Mouse (Mus musculus) heart, embryonic 12.5 days (tissue): ENCODE data around the gene Lamb3. TPM values are rescaled to one million over a fixed set of nuclear protein-coding genes. Genes with fewer than 3 reads are reported as not detected.

Experiments
- ATAC-seq: fragments of 200-750 bp; cut with Nextera tagmentation; 2 replicates; pipeline ENCODE4 v1.8.0; 2017; ENCODE audit warnings: moderate TSS enrichment, moderate library complexity; ENCODE audit not compliant: insufficient number of reproducible peaks, low FRiP score
- H3K27ac ChIP-seq: fragments of 300-500 bp; sonication (generic); 2 replicates; pipeline ENCODE4 v1.5.1; 2016; ENCODE audit warnings: mild to moderate bottlenecking, moderate library complexity; ENCODE audit not compliant: poor library complexity, severe bottlenecking
- H3K27me3 ChIP-seq: fragments of 300-500 bp; sonication (generic); replicated peaks from 2 replicates; pipeline ENCODE4 v1.6.1; 2016; ENCODE audit warnings: mild to moderate bottlenecking, moderate library complexity
- H3K36me3 ChIP-seq: fragments of 300-500 bp; sonication (generic); 2 replicates; pipeline ENCODE4 v1.6.1; 2016; ENCODE audit warnings: mild to moderate bottlenecking, moderate library complexity
- H3K4me1 ChIP-seq: fragments of 300-500 bp; sonication (generic); replicated peaks from 2 replicates; pipeline ENCODE4 v1.6.1; 2016; ENCODE audit warnings: mild to moderate bottlenecking
- H3K4me2 ChIP-seq: fragments of 300-500 bp; sonication (generic); 2 replicates; pipeline ENCODE4 v1.6.1; 2016; ENCODE audit warnings: mild to moderate bottlenecking, moderate library complexity
- H3K4me3 ChIP-seq: fragments of 300-500 bp; sonication (generic); 2 replicates; pipeline ENCODE4 v1.5.1; 2016; ENCODE audit warnings: mild to moderate bottlenecking
- H3K9ac ChIP-seq: fragments of 300-500 bp; sonication (generic); 2 replicates; pipeline ENCODE4 v1.6.1; 2016; ENCODE audit warnings: mild to moderate bottlenecking, moderate library complexity
- H3K9me3 ChIP-seq: fragments of 300-500 bp; sonication (generic); replicated peaks from 2 replicates; pipeline ENCODE4 v1.6.1; 2016; ENCODE audit warnings: mild to moderate bottlenecking, moderate library complexity
- WGBS: fragments of 180-500 bp; shearing (Covaris S2); methylation state at CpG from one replicate; pipeline ENCODE4 v1.1.7; 2016; 5-methylcytosine and 5-hydroxymethylcytosine counted together
- polyA plus RNA-seq: library from polyadenylated mRNA; unstranded; fragments of >200 nt; fragmentation: Nextera tagmentation; extraction: Ambion mirVana; gene quantifications from 2 replicates; pipeline ENCODE4 v1.2.1, GENCODE M21; 2016

The Lamb3 gene
- polyA plus RNA-seq, 1 experiment from 2014 or later = 2.3 TPM

DNA sequence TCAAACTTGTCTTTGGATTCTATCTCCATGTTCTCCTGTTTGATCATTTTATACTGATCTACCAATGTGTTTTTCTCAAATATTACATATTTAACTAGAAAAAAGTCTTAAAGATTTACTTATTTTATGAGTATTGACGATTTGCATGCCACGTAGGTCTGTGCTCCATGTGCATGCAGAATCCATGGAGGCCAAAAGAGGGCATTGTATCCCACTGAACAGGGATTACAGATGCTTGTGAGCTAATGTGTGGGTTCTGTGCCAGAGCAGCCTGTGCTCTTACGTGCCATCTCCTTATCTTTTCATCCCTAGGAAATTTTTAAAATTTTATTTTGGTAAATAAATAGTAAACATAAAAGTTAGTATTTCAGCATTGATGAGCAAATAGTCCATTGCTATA is 184.8 kb downstream of the Lamb3 start:
- no peak overlapping the region for H3K4me3 ChIP-seq
- H3K9ac ChIP-seq = no peak overlapping the region
- no peaks in the 10 kb centered on the region for H3K36me3 ChIP-seq
- H3K4me2 ChIP-seq = no peak overlapping the region
- H3K27ac ChIP-seq = no peak overlapping the region
- no peak for ATAC-seq
- WGBS = 84% methylated on average over 3 of the region's 3 CpGs
- H3K4me1 ChIP-seq = peaks cover 46% of the 10 kb centered on the region
- H3K27me3 ChIP-seq = no peaks in the 10 kb centered on the region
- no peaks in the 10 kb centered on the region for H3K9me3 ChIP-seq

Other genes with a start within 250 kb of the Lamb3 start
- 1.4 and 1.6 TPM in 2 replicates for gene Syt14, start 171.9 kb upstream of the Lamb3 start, polyA plus RNA-seq
- gene Diexf, start 77.4 kb upstream of the Lamb3 start, polyA plus RNA-seq = 4.8 TPM in 2 replicates
- 4.8 and 6.6 TPM in 2 replicates for gene Irf6, start 54.6 kb upstream of the Lamb3 start, polyA plus RNA-seq
- 13.4 and 13.9 TPM in 2 replicates for gene A130010J15Rik, start 39.7 kb upstream of the Lamb3 start, polyA plus RNA-seq
- gene Traf3ip3, start 6.0 kb upstream of the Lamb3 start, polyA plus RNA-seq = 0.99 and 1.6 TPM in 2 replicates
- 1.5 TPM in 2 replicates for gene Hsd11b1, start 56.4 kb downstream of the Lamb3 start, polyA plus RNA-seq
- gene G0s2, start 65.5 kb downstream of the Lamb3 start, polyA plus RNA-seq = 36.5 and 38.2 TPM in 2 replicates
- gene Camk1g, start 162.6 kb downstream of the Lamb3 start, polyA plus RNA-seq = 6.9 and 7.1 TPM in 2 replicates